Comparison of ENCODE assay signal across 30 mouse cellular contexts in genomic region chr2:155925213-155925612, GRCm38 (mm10). TPM values are rescaled to one million over a fixed set of nuclear protein-coding genes. Genes with fewer than 3 reads are reported as not detected.
"Had no signal": no experiment of that assay in that cellular context is flagged by ENCODE, and none has a peak within 500 bp of the region (broad histone marks: within the 10 kb centered on the region; RNA-seq: fewer than 3 reads in every experiment).

No protein-coding gene starts in this region.

RNA-seq across cellular contexts. Expression of gene Gm15557, which starts 15.3 kb away (rescaled TPM):
- total RNA-seq: common myeloid progenitor, adult 5-6 weeks; forebrain, postnatal 0 days; gastrocnemius, adult 18-20 months; gastrocnemius, adult 2 months; gastrocnemius, adult 8-10 months; gastrocnemius, postnatal 10 days; gastrocnemius, postnatal 14 days; gastrocnemius, postnatal 25 days; gastrocnemius, postnatal 36 days; gastrocnemius, postnatal 4 days; granulocyte monocyte progenitor cell, adult 5-6 weeks; heart, adult 18-20 months; heart, adult 2 months; heart, adult 8-10 months had no signal
- polyA plus RNA-seq: cortical plate, adult 2 months; embryonic facial prominence, embryonic 11.5 days; embryonic facial prominence, embryonic 12.5 days; embryonic facial prominence, embryonic 13.5 days; embryonic facial prominence, embryonic 14.5 days; erythroblast, embryonic 14.5 days; forebrain, embryonic 10.5 days; forebrain, embryonic 11.5 days; forebrain, embryonic 12.5 days; forebrain, embryonic 13.5 days; forebrain, embryonic 14.5 days; forebrain, embryonic 15.5 days; forebrain, embryonic 16.5 days; forebrain, postnatal 0 days; frontal cortex, adult 2 months; gonadal fat pad, adult 2 months; heart, adult 2 months; heart, embryonic 10.5 days had no signal

RNA-seq across cellular contexts. Expression of gene Gdf5, which starts 20.0 kb away (rescaled TPM):
- total RNA-seq: common myeloid progenitor, adult 5-6 weeks; gastrocnemius, postnatal 14 days; gastrocnemius, postnatal 25 days; granulocyte monocyte progenitor cell, adult 5-6 weeks; heart, adult 2 months; heart, adult 8-10 months had no signal
- polyA plus RNA-seq: erythroblast, embryonic 14.5 days had no signal
